Mouse (Mus musculus): ENCODE measurements at regions not wholly inside any gene's neighbourhood (a gene's known extent, or its start where the extent isn't known, plus 50 kb on each side); places are given as distances from the start of the nearest gene placed in this dataset.

- WGBS = 77% methylated on average over 1 of the region's 1 CpGs
- DNase-seq (ENCODE audit: low spot score) (no peak), ATAC-seq (ENCODE audit: insufficient read depth, low read depth) (no peak)
- TF ChIP-seq CTCF (IDR thresholded peaks at IDR 0.05; ENCODE audit: low read depth) (no peak), EP300 (IDR thresholded peaks at IDR 0.05; ENCODE audit: low read depth) (no peak)
- H3K4me1 ChIP-seq (ENCODE audit: control insufficient read depth, insufficient read depth) = no peaks in the 10 kb centered on the region
- no peak overlapping the region for H3K27ac ChIP-seq (ENCODE audit: low read depth)
- no peaks in the 10 kb centered on the region for H3K9me3 ChIP-seq (replicated peaks; ENCODE audit: control insufficient read depth, low read length)
- no peak overlapping the region for H3K4me2 ChIP-seq (ENCODE audit: low read depth, low read length)
- H3K27me3 ChIP-seq (ENCODE audit: control insufficient read depth, insufficient read depth, low read length) = no peaks in the 10 kb centered on the region
- no peak overlapping the region for H3K9ac ChIP-seq (replicated peaks; ENCODE audit: low read depth, low read length)
- H3K36me3 ChIP-seq (replicated peaks; ENCODE audit: control insufficient read depth, insufficient read depth, low read length) = no peaks in the 10 kb centered on the region
- H3K4me3 ChIP-seq (ENCODE audit: low read depth, low read length) = no peak overlapping the region
Measured at GRCm38 (mm10) chr14:36618459-36619085, 350.0 kb downstream of the Ccser2 start.

- DNase-seq (ENCODE audit: low spot score) = no peak
- H3K27me3 ChIP-seq (ENCODE audit: control insufficient read depth, insufficient read depth, low read length) = no peaks in the 10 kb centered on the region
- no peak overlapping the region for H3K27ac ChIP-seq (ENCODE audit: low read depth)
- no peak for TF ChIP-seq EP300 (IDR thresholded peaks at IDR 0.05; ENCODE audit: low read depth)
- no peak for TF ChIP-seq CTCF (IDR thresholded peaks at IDR 0.05; ENCODE audit: low read depth)
- WGBS = 64% methylated on average over 5 of the region's 5 CpGs
- no peak overlapping the region for H3K4me2 ChIP-seq (ENCODE audit: low read depth, low read length)
- no peak for ATAC-seq (ENCODE audit: insufficient read depth, low read depth)
- H3K4me3 ChIP-seq (ENCODE audit: low read depth, low read length) = no peak overlapping the region
- H3K9me3 ChIP-seq (replicated peaks; ENCODE audit: control insufficient read depth, low read length) = no peaks in the 10 kb centered on the region
- H3K4me1 ChIP-seq (ENCODE audit: control insufficient read depth, insufficient read depth) = no peaks in the 10 kb centered on the region
- no peaks in the 10 kb centered on the region for H3K36me3 ChIP-seq (replicated peaks; ENCODE audit: control insufficient read depth, insufficient read depth, low read length)
- H3K9ac ChIP-seq (replicated peaks; ENCODE audit: low read depth, low read length) = no peak overlapping the region
Measured at GRCm38 (mm10) chr14:36617987-36618386, 350.6 kb downstream of the Ccser2 start.

- Histone ChIP-seq H3K4me3 (ENCODE audit: low read depth, low read length) (no peak overlapping the region), H3K4me1 (ENCODE audit: control insufficient read depth, insufficient read depth) (no peaks in the 10 kb centered on the region), H3K4me2 (ENCODE audit: low read depth, low read length) (no peak overlapping the region), H3K9ac (replicated peaks; ENCODE audit: low read depth, low read length) (no peak overlapping the region), H3K36me3 (replicated peaks; ENCODE audit: control insufficient read depth, insufficient read depth, low read length) (no peaks in the 10 kb centered on the region), H3K27me3 (ENCODE audit: control insufficient read depth, insufficient read depth, low read length) (no peaks in the 10 kb centered on the region), H3K9me3 (replicated peaks; ENCODE audit: control insufficient read depth, low read length) (no peaks in the 10 kb centered on the region), H3K27ac (ENCODE audit: low read depth) (no peak overlapping the region)
- no peak for DNase-seq (ENCODE audit: low spot score)
- ATAC-seq (ENCODE audit: insufficient read depth, low read depth) = no peak
- 87% methylated on average over 3 of the region's 3 CpGs for WGBS
- no peak for TF ChIP-seq CTCF (IDR thresholded peaks at IDR 0.05; ENCODE audit: low read depth)
- TF ChIP-seq EP300 (IDR thresholded peaks at IDR 0.05; ENCODE audit: low read depth) = no peak
Measured at GRCm38 (mm10) chr14:36614926-36615325, 353.7 kb downstream of the Ccser2 start.

GRCm38 (mm10) chr14:36612860-36613259 is 355.7 kb downstream of the Ccser2 start:
- TF ChIP-seq CTCF (IDR thresholded peaks at IDR 0.05; ENCODE audit: low read depth) (no peak), EP300 (IDR thresholded peaks at IDR 0.05; ENCODE audit: low read depth) (no peak)
- no peaks in the 10 kb centered on the region for H3K4me1 ChIP-seq (ENCODE audit: control insufficient read depth, insufficient read depth)
- DNase-seq (ENCODE audit: low spot score) (no peak), ATAC-seq (ENCODE audit: insufficient read depth, low read depth) (no peak)
- H3K27ac ChIP-seq (ENCODE audit: low read depth) = no peak overlapping the region
- H3K9me3 ChIP-seq (replicated peaks; ENCODE audit: control insufficient read depth, low read length) = no peaks in the 10 kb centered on the region
- no peaks in the 10 kb centered on the region for H3K27me3 ChIP-seq (ENCODE audit: control insufficient read depth, insufficient read depth, low read length)
- H3K4me3 ChIP-seq (ENCODE audit: low read depth, low read length) = no peak overlapping the region
- H3K9ac ChIP-seq (replicated peaks; ENCODE audit: low read depth, low read length) = no peak overlapping the region
- H3K36me3 ChIP-seq (replicated peaks; ENCODE audit: control insufficient read depth, insufficient read depth, low read length) = no peaks in the 10 kb centered on the region
- H3K4me2 ChIP-seq (ENCODE audit: low read depth, low read length) = no peak overlapping the region
- 73% methylated on average over 3 of the region's 3 CpGs for WGBS

GRCm38 (mm10) chr14:36584065-36584635 is 384.4 kb downstream of the Ccser2 start:
- no peaks in the 10 kb centered on the region for H3K36me3 ChIP-seq (replicated peaks; ENCODE audit: control insufficient read depth, insufficient read depth, low read length)
- WGBS = 54% methylated on average over 4 of the region's 4 CpGs
- H3K4me2 ChIP-seq (ENCODE audit: low read depth, low read length) = no peak overlapping the region
- TF ChIP-seq EP300 (IDR thresholded peaks at IDR 0.05; ENCODE audit: low read depth) = no peak
- peak; percentile 43 for TF ChIP-seq CTCF (IDR thresholded peaks at IDR 0.05; ENCODE audit: low read depth)
- H3K4me3 ChIP-seq (ENCODE audit: low read depth, low read length) = no peak overlapping the region
- DNase-seq (ENCODE audit: low spot score) = peak; percentile 7
- H3K4me1 ChIP-seq (ENCODE audit: control insufficient read depth, insufficient read depth) = no peaks in the 10 kb centered on the region
- no peaks in the 10 kb centered on the region for H3K9me3 ChIP-seq (replicated peaks; ENCODE audit: control insufficient read depth, low read length)
- H3K9ac ChIP-seq (replicated peaks; ENCODE audit: low read depth, low read length) = no peak overlapping the region
- H3K27ac ChIP-seq (ENCODE audit: low read depth) = no peak overlapping the region
- H3K27me3 ChIP-seq (ENCODE audit: control insufficient read depth, insufficient read depth, low read length) = no peaks in the 10 kb centered on the region
- ATAC-seq (ENCODE audit: insufficient read depth, low read depth) = no peak
